Mouse (Mus musculus) thymus, adult 18-20 months (tissue): ENCODE results near the gene Ttc16.

Source experiments
- DNase-seq, 2 experiments: peaks; one replicate each; pipeline ENCODE4 v3.0.0; 2022; ENCODE audit warnings: mixed read lengths in 2 of 2

Gene Ttc16

DNA sequence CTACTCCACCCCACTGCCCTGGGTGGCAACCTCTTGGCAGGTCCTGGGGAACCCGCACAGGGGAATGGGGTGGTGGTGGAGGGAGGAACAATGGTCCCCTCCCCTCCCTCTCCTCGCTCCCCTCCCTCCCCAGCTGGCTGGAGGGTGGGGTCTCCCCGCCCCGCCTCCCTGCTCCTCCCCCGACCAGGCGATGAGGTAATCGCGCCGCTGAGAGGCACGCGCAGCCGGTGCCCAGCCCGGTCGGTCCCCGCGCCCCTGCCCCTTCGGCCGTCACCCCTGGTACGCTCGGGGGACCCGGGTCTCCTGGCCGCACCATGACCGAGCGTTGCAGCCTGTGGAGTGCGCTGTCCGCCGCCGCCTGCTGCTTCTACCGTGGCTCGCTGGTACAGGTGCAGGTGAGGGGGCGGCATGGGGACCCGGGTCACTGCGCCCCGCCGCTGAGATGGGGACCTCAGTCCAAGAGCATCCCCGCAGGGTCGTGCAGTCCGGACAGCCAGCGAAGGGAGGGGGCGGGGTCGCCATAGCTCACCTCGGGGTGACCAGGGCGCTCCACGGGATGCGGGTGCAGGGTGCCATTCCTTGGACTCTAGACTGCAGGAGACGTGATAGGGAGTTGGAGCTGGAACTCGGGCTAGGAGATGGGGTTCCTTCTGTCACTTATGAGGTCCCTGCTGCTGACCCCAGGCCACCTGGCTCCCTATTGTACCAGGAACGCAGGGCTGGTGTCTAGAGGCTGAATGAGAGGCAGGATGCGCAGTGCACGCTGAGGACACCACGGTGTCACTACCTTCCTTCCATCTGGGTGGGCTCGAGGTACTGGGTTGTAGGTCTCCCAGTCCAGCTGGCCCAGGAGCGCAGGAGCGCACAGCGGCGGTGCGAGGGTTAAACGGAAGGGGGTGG lies 33.9 kb downstream of the Ttc16 start:
- DNase-seq, result no peak

GRCm38 (mm10) chr2:32740916-32741272 lies 34.5 kb downstream of the Ttc16 start, which contains the start of gene 6330409D20Rik:
Gene 6330409D20Rik (minus strand): TSS chr2:32741016.
- no peak for DNase-seq

DNA sequence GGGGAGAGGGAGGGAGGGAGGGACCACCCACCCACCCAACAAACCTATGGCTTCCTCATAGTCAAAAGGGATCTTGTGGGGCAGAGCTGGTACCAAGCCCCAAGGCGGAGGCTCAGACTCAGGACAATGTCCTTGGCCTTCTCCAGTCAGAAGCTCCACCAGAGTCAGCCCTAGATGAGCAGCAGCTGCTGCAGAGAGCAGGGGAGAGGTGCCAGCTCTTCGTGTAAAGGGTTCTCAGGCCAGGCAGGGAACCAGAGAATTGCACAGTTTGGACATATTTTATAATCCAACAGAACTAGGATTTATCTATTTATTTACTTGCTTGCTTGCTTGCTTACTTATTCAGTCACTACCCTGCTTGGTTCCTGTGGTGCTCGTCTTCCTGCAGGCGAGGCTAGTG lies 36.1 kb downstream of the Ttc16 start:
- no peak for DNase-seq

DNA sequence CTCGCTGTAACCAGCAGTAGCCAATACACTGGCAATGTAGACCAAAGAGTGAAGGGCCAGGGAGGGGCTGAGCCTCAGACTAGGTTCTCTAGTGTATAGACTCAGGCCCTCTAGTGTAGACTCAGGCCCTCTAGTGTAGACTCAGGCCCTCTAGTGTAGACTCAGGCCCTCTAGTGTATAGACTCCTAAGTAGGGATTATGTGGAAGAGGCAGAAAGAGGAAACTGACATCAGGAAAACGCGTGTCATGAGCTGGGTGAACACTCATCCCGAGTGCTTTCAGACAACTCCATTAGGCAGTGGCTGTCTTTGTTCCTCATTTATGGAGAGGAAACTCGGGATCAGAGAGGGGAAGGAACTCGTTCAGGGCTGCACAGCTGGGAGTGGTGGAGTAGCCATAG lies 38.4 kb downstream of the Ttc16 start:
- DNase-seq, result no peak

DNA sequence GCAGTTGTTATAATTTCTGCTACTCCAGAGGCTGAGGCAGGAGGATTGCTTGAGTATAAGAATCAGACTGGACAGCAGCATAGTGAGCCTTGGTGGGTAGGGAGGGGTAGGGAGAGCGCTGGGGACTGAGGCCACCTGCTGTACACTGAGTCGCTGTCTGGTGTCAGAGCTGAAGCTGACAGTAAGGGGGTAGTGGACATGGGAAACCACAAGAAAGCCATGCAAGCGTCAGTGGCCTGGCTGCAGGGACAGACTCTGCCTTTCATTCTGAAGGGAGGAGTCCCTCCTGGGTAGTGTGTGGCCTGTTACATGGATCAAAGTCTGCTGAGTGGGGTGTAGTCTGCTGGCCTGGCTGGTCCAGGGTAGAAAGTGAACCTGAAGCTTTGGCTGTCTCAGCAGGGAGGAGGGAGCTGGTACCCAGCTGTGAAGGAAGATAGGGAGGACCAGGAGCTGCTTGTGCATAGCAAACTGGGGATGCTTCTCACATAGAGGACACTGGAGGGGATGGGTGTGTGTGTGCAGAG lies 39.1 kb downstream of the Ttc16 start:
- DNase-seq, result no peak

- no peak for DNase-seq
Measured at GRCm38 (mm10) chr2:32734933-32735332, 40.5 kb downstream of the Ttc16 start.

GRCm38 (mm10) chr2:32734480-32734879 lies 41.0 kb downstream of the Ttc16 start:
- no peak for DNase-seq

DNA sequence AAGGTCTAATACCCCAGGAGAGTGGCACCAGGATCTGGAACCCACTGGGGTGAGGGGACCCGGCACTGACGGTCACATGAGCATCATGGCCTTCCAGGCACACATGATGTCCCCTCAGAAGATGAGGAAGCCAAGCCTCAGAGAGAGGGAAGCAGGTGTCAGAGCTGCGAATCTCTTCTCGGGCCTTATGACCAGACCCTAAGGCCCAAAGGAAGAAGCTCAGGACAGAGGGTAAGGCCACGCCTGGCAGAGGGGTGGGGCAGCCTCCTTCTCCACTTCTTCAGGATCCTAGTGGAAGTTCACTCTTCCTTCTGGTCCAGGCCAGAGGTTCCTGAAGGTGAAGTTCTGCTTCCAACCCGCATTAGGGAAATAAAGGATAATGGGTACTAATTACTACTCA lies 42.7 kb downstream of the Ttc16 start:
- DNase-seq, result no peak

DNA sequence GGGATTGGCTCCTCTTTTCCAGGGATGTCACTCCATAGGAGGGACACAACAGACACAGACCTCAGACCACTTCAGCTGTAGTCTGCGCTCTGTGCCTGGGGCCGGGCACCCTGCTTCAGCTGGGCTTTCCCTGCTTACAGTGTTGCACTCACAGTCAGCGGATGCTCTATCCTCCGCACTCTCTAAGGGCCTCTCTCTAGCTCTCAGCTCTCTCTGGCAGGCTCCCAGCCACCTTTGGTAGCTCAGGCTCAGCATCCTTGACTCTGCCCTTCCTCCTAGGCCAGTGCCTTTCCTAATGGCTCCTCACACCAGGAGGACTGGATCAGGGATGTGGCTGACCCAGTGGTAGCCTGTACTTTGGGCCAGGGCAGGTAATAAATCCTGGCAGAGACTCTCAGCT lies 43.5 kb downstream of the Ttc16 start:
- no peak for DNase-seq

DNA sequence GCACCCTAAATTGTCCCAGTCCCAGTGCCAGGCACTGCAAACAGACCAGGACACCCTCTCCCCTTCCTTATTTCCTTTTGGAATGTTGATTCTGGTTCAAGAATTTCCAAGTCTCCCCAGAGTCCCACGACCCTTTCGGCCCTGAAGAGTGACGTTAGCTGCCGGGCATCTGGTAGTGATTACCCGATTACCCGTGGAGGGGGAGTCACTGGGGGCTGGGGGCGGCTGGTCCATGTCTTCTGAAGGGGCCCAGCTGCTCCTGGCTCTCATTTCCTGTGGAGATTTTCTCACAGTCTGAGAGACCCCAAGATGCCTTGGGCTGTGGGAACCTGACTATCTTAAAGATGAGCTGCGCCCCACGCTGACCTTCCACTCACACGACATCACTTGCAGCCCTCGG lies 44.6 kb downstream of the Ttc16 start:
- DNase-seq, result no peak

- DNase-seq, result no peak
Measured at GRCm38 (mm10) chr2:32729547-32729946, 45.9 kb downstream of the Ttc16 start.

GRCm38 (mm10) chr2:32728463-32728862 lies 47.0 kb downstream of the Ttc16 start:
- DNase-seq, result no peak

GRCm38 (mm10) chr2:32727435-32727834 lies 48.0 kb downstream of the Ttc16 start:
- DNase-seq, result peak; percentile 69 to 79

- DNase-seq, result peak in 1 of 2 experiments; percentile 60
Measured at GRCm38 (mm10) chr2:32724832-32725790, 50.3 kb downstream of the Ttc16 start.

DNA sequence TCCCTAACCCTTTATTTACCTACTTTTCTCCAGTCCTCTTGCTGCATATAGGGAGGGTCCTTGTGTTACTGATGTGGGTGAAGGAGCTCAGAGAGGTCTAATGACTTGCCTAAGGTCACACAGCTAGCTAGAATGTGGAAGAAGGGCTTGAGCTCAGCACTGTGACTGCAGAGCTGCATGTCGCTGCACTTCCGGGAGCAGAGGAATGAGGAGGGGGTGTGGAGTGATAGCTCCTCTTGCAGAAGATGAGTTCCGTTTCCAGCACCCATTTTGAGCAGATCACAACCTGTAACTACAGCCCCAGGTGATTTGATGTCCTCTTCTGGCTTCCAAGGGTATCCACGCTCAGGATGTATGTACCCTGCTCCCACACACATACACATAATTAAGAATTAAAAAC lies 51.3 kb downstream of the Ttc16 start:
- DNase-seq, result no peak

- no peak for DNase-seq
Measured at GRCm38 (mm10) chr2:32722581-32722980, 52.9 kb downstream of the Ttc16 start.

- no peak for DNase-seq
Measured at GRCm38 (mm10) chr2:32722046-32722445, 53.4 kb downstream of the Ttc16 start.

GRCm38 (mm10) chr2:32720681-32721229 lies 54.7 kb downstream of the Ttc16 start, which contains the start of gene Sh2d3c:
Gene Sh2d3c (plus strand): TSS chr2:32721055.
- DNase-seq, result peak in 1 of 2 experiments; percentile 58

DNA sequence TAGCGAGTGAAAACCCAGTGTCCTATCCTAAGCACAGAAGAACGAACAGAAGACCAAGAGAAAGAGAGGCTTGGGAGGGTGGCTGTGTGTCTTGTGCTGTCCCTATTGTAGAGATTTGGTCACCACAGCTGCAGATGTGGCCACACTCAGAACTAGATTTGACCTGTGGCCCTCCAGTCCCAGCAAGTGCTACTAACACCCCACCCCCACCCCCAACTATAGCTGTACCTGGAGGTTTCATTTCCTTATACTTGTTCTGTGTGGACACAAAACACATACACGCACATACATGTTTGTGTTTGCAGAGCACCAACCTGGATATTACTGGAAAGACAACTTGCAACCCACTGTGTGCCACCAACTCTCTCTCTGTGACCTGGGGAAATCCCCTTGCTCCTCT lies 55.4 kb downstream of the Ttc16 start:
- DNase-seq, result no peak

- no peak for DNase-seq
Measured at GRCm38 (mm10) chr2:32718761-32719160, 56.7 kb downstream of the Ttc16 start.

GRCm38 (mm10) chr2:32714987-32715425 lies 60.4 kb downstream of the Ttc16 start:
- DNase-seq, result no peak

DNA sequence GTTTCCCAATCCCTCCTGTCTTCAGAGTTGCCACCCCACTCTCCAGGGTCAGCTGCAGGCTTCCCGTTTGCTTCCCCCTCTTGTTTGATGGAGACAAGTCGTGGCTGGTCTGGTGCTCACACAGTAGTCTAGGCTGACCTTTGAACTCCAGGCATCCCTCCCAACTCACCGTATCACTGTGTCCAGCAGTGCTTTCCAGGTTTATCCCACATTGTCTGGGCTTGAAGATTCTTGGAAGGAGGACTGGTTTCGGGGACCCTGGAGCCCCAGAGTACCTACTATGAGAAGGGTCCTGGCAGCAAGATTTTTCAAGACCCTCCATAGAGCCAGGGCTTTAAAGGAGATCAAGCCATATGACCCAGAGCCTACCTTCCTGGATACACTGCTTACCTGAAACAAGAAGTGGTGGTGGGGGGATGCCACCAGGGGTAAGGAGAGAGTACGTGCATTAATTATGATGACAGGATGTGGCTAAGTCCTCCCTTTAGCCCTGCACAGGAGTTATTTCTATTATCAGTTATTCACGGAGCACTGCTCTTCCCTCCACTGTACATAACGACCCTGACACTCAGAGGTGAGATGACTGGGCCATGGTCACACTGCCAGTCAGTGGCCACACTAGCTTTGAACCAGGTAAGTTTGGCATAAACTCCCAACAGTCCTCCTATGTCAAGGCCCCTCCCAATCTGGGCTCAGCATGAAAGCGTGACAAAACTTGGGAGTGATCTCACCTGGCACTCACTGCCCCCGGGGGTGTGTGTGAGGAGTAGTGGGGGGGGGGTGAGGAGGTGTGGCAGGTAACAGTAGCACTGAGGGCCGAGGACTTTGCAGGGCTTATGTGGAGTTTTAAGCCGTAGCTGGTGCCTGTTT lies 61.1 kb downstream of the Ttc16 start:
- no peak for DNase-seq
